Mouse (Mus musculus) kidney, postnatal 14 days (tissue): ENCODE measurements at regions not wholly inside any gene's neighbourhood (a gene's known extent, or its start where the extent isn't known, plus 50 kb on each side); places are given as distances from the start of the nearest gene placed in this dataset.

Experiments used
- DNase-seq: peaks from one replicate; pipeline ENCODE4 v3.0.0; 2022; ENCODE audit warnings: mixed read lengths

DNA sequence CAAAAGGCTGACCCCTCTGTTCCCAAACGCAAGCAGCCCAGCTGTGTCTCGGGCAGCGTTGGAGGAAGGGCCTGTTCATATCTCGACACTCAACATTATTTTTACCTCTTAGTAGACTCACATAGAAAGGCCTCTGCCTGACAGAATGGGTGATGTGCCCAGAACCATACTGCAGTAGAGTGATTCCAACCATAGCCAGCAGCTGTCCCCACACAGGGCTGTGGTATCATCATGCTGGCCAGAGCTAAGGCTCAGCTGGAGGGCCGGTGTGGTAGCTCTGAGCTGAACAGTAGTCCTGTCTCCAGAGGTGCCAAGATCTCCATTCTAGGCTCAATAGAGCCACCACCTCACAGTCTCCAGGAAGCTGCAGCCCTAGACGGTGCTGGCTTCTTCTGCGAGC, 437.3 kb downstream of the Matn1 start:
- DNase-seq, result no peak

DNA sequence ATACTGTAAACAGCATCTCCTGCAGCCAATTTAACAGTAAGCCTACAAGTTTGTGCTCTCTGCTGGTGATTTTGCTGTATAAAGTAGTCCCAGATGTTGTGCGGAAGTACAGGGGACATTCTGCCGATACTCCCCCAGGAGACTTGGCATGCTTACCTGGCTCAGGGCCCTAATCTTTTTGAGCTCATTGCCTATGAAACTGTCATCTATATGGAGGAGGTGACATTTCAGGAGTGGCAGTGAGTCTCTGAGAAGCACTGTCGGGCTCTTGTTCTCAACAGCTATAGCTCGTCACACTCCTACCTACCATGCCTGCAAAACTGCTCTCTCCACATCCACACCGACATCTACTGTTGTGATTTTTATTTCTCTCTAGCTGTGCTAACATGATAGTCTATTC, 439.7 kb downstream of the Matn1 start:
- DNase-seq, result no peak

DNA sequence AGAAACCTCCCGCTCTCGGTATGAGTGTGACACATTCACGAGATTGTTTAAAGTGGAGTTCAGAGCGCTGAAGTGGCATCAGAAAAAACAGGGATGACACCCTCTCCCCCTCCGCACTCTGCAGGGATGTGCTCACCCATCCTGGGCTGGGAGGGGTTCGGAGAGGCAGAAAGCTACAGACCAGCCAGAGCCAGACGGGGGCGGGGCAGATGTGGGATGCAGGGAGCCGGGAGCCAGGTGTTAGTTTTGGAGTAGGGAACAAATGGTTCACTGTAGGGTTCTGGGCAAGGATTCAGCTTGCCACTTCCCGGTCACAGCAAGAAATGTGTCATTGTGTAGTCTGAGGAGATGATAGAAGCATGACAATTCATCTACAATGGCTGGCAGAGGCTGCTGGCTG, 442.8 kb downstream of the Matn1 start:
- no peak for DNase-seq

DNA sequence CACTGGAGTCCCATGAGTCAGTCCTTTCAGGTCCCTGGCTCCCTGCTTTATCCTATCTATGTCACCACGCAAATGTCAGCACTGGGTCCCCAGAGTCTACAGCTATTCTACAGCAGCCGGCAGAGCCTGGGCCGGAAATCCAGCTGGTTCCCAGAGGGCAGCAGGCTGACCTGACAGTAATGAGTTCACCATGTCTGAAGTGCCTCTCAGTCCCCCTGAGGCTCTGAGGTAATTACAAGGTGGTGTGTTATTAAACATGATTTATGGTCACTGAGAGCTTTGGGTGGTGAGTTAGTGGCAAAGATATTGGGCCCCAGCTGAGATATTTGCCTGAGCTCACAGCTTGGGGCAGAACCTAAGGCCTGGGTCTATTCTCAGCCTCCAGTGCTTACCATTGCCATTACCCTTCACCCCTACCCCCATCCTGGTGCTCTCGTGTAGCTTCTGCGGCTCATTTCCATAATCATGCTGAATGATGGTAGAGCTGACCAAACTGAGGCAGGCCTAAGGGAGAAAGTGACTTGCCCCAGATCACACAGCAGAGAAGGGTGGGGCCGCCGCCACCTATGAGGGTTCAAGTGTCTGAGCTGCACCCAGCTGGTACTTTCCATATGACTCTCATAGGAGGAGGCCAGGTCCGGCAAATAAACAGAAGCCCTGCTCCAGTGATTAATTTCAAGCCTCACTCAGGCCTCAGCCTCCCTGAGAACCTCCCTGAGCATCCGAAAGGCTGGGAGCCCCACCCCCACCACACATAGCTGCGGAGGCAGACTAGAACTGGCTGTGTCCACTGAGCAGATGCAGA, 446.8 kb downstream of the Ptpru start:
- no peak for DNase-seq

DNA sequence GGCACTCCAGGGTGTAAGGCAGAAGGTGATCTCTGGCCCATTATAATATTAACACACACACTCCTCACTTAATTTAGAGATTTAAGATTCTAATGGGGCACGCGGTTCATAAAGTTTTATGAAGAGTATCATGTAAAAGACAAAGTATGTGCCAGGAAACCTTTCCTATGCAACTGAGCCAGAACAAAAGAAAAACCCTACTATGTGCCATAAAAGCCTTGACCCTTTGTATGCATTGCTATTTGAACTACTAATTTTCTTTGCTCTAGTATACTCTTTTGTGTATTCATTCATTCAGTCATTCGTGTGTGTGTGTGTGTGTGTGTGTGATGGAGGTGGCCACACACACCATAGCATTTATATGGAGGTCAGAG, 446.2 kb downstream of the Ptpru start:
- DNase-seq, result no peak

DNA sequence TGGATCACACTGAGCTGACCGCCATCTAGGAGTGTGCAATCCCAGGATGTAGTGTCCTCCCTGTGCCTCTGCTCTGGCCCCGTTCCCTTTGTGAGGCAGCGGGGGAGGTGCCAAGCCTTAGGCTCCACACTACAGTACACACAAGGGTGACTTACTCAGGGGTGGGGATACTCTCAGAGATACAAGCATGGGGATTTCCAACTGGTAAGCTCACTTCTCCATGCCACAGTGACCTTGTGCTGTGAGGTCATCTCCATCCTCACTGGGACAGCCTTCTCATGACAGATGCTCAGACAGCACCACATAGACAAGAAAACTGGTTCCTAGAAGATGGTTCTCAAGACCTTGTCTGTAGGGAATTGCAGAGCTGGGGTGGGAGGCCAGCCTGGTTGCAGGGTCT, 445.6 kb downstream of the Ptpru start:
- no peak for DNase-seq

DNA sequence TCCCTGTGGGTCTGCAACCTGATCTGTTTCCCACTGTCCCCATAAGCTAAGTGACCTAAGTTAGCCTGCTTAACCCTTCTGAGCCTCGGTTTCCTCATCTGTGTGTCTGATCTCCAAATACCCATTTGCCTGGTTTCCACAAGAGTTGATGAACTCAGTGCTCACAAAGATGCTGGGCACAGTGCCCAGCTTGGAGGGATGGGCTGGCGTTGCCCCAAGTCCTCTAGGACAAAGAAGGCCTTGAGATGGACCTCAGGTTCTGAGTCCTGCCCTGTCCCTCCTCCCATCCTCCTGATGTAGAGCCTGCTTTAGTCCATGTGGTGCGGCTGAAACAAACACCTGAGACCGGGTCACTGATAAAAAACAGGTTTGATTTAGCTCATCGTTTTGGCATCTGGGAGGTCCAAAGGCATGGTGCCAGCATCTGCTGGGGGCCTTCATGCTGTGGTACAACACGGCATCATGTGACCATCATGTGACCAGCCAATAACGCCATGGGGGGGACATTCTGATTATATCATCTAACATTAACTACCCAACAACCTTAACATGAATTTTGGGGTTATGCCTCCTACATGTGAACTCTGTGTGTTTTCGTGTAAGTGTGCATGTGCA, 441.8 kb downstream of the Ptpru start:
- no peak for DNase-seq

DNA sequence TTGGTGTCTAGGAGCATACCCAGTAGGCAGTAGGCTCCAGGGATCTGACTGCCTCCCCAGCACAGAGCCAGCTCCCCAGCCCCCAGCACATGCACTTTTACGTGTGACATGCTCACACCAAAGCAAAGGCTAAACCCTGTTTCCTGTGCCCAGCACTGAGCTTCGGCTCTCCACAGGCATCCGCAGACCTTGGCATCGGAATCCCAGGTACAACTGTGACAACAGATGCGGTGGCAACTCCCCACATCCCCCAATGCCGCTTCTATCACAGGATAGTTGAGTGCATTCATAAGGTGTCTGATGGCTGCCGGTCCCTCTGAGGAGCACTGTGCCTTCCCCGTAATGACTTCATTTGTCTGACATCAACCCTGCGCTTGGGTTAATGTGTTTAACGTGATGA, 440.9 kb downstream of the Ptpru start:
- no peak for DNase-seq

DNA sequence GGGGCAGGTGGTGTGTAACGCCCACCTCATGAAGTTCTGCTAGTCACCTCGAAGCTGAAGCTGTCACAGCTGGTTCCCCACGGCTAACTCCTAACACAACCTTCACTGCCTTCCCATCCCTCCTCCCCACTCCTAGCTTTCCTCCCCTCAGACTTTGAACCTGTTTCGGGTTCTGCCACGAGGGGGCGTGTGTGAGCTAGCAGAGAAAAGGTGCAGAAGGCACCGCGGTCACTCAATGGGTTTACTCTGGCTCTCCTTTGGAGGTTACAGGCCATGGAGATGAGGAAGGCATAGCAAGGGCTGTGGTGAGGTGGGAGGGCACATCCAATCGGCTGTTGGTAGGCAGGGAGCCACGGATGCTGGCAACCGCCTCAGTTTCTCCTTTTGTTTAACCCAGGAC, 437.3 kb downstream of the Ptpru start:
- peak; percentile 53 for DNase-seq

DNA sequence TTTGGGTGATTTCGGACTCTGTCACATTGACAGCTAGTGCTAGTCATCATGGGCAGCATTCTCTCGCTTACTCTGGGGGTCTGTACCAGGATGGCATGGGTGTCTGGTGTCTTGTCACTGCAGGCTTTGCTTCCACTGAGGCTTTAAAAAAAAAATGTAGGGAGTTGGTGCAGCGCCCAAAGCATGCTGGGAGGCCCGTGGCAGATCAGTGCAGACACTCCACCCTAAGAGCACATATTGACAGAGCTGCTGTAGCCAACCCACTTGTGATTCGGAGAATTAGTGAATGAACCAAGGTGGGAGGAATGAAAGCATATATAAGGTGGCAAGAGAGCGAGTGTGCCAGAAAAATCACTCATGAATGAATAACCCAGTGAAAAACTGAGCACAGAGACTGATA, 436.8 kb downstream of the Ptpru start:
- no peak for DNase-seq

DNA sequence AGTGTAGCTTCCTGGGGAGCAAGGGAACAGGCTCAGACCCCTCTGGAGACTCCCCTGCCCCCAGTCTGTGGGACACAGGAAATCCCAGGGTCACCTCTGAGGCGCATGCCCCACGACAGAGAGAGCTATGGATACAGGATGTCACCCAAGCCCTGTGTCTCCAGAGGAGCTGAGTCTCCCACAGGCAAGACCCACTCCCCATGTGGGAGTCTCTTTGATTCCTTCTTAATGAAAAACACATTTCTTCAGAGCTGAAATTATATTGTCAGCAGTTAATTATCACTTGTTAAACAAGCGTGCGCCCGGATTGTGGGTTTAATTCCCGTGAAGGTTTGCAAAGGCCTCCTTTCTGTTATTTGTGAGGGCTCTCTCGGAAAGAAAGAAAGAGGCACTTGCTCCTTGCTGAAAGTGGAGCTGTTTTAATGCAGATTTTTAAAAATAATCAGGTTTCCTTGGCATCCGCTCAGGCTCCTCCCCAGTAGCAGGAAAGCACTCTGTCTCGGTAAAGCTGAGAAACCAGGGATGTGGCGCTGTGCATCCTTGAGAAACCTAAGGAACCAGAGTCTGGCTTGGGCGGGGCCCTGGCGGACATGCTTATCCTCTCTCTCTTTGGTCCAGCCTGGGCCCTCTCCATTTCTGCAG, 432.6 kb downstream of the Ptpru start:
- no peak for DNase-seq

DNA sequence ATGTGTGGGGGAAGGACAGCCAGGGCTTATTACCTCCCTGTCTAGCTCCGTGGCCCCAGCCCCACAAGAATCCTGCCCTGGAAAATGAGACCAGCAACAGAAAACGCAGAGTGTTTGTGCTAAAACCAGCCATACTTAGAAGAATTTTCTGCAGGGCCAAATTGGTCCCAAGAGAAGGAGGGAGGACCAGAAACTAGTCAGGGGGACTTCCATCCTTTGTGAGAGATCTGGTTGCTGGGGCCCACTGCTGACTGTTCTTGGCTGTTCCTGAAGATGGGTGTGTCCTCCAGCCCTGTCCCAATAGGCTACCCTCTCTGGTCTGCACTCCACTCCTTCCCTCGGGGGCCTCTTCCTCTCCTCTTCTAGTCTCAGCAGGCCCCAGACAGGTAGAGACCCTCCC, 430.6 kb downstream of the Ptpru start:
- DNase-seq, result no peak

DNA sequence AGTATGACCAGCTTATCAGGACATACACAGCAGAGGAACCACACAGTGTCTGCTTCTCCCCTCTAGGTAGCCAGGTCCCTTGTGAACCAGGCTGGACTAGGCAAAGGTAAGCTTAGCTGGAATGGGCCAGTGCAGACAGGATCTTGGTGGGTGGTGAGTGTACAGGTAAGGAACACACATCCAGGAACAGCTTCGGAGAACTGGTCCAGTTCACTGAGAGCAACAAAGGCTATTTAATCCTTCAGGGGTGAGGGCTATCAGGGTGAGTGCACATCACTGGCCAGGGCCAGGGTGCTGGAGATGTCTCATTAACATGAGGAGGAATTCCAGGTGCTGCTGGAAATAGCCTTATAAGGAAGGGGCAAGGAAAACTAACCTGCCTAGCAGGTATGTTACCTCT, 429.4 kb downstream of the Ptpru start:
- peak; percentile 10 for DNase-seq

DNA sequence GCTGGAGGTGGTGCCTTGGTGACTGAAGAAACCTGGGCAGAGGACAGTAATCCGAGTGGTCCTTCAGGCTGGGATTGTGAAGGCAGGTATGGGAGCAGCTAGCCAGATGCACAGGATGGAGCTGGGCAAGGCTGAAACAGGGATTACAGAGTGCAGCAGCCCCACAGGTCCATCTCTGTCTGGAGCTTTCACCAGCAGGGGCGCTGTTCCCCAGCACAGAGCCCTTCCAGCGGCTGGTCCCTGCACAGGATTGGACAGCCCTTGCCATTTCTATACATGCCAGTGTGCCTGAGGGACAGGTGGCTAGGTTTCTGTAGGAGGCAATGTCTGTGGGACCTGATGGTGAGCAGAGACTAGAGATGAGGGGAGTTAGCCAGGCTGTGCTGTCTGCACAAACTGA, 428.3 kb downstream of the Ptpru start:
- DNase-seq, result peak; percentile 53

DNA sequence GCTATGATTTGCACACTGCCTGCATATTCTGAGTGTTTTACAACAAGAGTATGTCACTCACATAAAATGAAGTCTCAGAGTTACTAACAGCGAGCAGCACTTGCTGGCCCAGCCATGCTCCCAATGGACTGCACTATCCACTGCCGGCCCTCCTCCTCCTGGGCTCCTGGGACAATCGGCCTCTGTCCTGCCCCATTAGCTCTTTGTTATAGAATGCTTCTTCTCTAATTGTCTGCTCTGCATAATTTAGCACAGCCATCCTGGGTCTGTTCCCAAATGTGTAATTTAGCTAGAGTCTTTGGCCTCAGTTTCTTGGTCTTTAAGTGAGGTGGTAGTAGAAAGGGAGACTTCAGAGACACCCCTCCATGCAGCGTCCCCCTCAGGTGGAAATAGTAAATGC, 426.2 kb downstream of the Ptpru start:
- no peak for DNase-seq

DNA sequence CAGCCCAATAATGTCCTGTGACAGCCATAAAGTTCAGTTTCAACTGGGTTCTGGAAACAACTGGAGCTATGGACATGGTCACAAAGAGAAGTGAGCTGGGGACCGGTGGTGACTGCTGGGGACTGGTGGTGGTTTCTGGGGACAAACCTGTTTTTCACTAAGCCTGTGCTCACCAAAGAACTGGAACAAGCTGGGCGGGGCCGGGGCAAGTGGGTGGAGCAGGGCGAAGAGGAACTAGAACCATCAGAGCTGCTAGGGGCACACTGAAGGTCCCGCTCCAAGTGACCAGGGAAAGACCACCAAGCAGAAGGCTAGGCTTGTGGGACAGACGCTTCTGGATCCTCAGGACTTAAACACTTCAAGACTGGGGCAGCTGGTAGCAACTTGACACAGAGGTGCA, 424.7 kb downstream of the Ptpru start:
- no peak for DNase-seq

DNA sequence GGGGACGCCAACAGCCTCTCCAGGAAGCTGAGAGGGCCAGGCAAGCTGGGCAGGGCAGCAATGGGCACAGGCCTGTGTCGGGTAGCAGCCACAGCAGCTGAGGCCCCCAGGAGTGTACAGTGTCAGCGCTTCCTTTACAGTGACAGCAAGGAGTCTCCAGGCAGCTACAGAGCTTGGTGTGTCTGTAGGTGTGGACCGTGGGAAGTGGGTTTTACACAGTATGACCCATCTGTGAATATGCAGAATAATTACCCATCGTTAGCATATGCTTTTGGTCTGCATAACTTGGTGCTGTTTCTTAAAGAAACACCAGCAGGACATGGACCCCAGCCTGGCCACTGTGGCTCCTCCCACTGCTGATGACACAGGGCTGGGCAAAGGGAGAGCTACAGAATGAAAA, 422.6 kb downstream of the Ptpru start:
- no peak for DNase-seq

DNA sequence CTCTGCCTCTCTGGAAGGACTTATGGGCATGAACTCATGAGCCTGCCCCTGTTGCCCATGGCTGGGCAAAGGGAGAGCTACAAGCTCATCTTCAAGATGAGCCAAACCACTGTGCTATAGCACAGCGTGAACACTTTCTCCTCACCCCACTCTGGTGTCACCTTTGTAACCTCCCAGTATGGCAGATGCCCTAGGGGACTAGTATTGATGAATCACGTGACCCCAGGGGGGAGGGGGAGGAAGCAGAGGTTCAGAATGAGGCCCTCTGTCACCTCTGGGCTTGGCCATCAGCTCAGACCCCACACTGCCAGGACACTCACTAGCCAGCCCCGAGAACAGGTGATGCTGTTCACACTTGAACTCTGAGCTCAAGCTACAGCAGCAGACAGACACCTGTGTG, 421.9 kb downstream of the Ptpru start:
- DNase-seq, result no peak

DNA sequence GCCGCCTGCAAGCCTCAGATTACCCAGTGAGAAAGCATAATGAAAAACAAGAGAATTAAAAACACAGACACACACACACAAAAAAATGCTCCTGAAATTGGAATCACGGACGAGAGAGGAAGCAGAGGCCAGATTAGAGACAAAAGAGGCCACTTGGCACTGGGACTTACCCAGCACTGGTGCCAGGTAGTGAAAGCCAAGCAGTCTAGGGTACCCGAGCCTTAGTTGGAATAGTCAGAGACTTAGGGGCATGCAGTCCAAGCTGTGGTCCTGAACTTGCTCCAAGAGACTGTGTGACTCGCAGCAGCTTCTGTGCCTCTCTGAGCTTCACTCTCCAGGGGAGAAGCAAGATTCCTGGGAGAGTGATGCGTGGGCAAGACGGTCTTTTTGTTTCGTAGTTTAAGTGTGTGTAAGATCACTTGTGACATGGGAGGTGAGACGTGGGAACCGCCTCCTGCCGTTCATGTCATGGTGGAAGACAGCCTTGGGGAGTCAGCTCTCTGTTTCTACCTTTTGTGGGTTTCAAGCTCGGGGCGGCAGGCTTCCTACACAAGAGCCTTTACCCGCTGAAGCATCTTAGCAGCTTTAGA, 420.8 kb downstream of the Ptpru start:
- no peak for DNase-seq

DNA sequence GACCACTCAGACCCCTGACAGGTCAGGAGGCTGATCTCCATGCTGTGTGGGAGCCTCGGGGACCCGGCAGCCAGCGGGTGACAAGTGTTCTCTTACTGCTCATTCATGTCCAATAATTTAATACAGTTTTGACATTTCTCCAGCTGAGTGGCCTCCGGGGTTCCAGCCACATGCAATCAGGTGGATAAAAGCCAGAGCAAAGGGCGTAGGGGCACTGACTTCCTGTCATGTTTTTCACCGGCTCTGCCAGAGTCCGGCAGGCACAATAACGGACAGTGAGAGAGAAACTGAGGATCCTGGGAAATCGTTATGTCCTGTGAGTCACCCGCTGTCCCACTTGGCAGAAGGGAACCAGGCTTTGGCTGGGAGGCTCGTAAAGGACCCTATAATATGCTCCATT, 412.8 kb downstream of the Ptpru start:
- no peak for DNase-seq

DNA sequence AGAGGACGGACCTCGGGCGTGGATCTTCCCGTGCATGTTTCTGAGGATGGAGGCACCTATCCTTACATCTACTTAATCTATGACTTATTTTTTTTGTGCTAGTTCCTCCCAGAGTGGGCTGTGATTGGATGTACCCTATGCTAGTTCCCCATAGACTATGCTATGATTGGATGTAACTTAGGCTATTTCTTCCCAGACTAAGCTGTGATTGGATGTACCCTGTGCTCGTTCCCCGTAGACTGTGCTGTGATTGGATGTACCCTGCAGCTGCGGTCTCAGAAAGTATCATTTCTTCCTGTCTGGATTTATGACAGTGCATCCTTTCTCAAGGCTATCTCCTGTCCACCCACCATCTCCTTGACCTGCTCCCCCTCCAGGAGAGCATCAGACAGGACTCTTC, 410.2 kb downstream of the Ptpru start:
- no peak for DNase-seq

DNA sequence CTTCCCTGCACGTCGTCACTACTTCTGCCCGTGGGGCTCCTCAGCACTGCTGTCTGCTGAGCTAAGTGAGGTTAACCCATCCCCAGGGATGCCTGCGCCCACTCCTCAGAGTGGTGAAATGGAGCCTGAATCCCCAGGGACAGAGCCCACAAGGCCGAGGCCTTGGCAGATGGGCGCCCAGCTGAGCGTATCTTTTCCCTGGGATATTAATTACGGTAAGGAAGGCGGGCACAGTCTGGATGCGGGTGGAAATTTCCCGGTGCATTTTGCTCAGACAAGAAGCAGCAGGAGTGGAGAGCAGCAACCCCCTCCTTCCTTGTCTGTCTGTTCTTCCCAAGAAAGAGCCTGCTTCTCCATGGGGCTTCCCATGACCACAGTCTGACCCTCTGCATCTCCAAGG, 408.7 kb downstream of the Ptpru start:
- no peak for DNase-seq

DNA sequence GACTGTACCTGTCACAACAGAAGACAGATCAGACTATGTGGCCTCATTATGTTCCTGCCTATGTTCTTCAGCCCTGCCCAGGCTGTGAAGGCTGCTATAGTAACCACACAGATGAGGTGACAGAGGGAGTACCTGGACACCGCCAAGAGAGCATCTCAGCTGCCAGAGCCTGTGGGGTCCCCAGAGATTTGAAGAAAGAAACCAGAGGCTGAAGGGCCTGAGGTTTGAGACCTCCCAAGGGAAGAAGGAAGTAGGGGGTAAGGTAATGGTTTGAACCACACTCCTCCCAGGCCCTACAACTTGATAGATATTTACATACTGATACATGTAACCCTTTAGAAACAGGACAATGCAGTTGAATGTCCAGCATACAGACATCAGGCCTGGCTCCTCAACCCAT, 407.7 kb downstream of the Ptpru start:
- no peak for DNase-seq

DNA sequence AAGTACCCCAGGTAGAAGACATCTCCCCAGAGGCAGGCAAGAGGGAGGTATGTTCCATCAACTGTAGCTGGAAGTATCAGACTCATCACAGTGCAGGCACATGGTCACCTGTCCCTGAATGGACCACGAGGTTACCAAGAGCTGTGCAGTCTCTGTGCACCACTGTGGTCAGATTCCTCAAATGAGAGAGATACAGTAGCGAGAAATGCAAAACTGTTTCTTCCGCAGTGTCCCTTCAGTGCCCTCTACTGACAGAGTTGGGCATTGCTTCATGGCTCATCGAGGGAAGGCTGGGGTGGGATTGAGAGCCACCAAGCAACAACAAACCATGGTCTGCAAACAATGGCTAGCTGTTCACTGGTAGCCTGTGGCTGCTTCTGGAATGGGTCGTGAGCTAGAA, 406.9 kb downstream of the Ptpru start:
- DNase-seq, result peak; percentile 75
